Mouse (Mus musculus) heart, embryonic 14.5 days (tissue): Measurements from ENCODE around the gene 4933411K16Rik. TPM values are rescaled to one million over a fixed set of nuclear protein-coding genes. Genes with fewer than 3 reads are reported as not detected.

Experiments
- ATAC-seq: fragments of 200-750 bp; cut with Nextera tagmentation; 2 replicates; pipeline ENCODE4 v1.8.0; 2017; ENCODE audit warnings: low read depth, moderate TSS enrichment; ENCODE audit not compliant: insufficient number of reproducible peaks, insufficient read depth, low FRiP score
- H3K27ac ChIP-seq, 2 experiments: fragments of 200-500 bp in 1 of 2; fragments of 300-500 bp in 1 of 2; sonication (generic) in 1 of 2; replicated peaks in 1 of 2; 2 replicates each; pipeline ENCODE4 v1.5.1; 2012 to 2014; ENCODE audit warnings: low read depth in 2 of 2, low read length in 2 of 2, control low read depth in 1 of 2, mild to moderate bottlenecking in 1 of 2, mixed read lengths in 1 of 2; ENCODE audit not compliant: control insufficient read depth in 1 of 2, insufficient read depth in 1 of 2
- H3K27me3 ChIP-seq: fragments of 300-500 bp; sonication (generic); 2 replicates; pipeline ENCODE4 v1.6.1; 2014; ENCODE audit warnings: mild to moderate bottlenecking, low read length, control low read depth; ENCODE audit not compliant: control insufficient read depth, insufficient read depth
- H3K36me3 ChIP-seq: fragments of 300-500 bp; sonication (generic); 2 replicates; pipeline ENCODE4 v1.6.1; 2014; ENCODE audit warnings: mild to moderate bottlenecking, control low read depth, low read length, mixed read lengths; ENCODE audit not compliant: control insufficient read depth, insufficient read depth
- H3K4me1 ChIP-seq, 2 experiments: fragments of 200-500 bp in 1 of 2; fragments of 300-500 bp in 1 of 2; sonication (generic) in 1 of 2; 2 replicates each; pipeline ENCODE4 v1.6.1; 2012 to 2014; ENCODE audit warnings: low read length in 2 of 2, control low read depth in 1 of 2, mixed read lengths in 1 of 2; ENCODE audit not compliant: control insufficient read depth in 2 of 2, insufficient read depth in 2 of 2
- H3K4me2 ChIP-seq: fragments of 300-500 bp; sonication (generic); 2 replicates; pipeline ENCODE4 v1.6.1; 2014; ENCODE audit warnings: mild to moderate bottlenecking, low read length
- H3K4me3 ChIP-seq, 2 experiments: fragments of 200-500 bp in 1 of 2; fragments of 300-500 bp in 1 of 2; sonication (generic) in 1 of 2; 2 replicates each; pipeline ENCODE4 v1.5.1; 2012 to 2014; ENCODE audit warnings: low read length in 2 of 2, mild to moderate bottlenecking in 2 of 2, control low read depth in 1 of 2, low read depth in 1 of 2, moderate library complexity in 1 of 2; ENCODE audit not compliant: control insufficient read depth in 1 of 2, insufficient read depth in 1 of 2
- H3K9ac ChIP-seq: fragments of 300-500 bp; sonication (generic); 2 replicates; pipeline ENCODE4 v1.6.1; 2014; ENCODE audit warnings: mild to moderate bottlenecking, low read length
- H3K9me3 ChIP-seq: fragments of 300-500 bp; sonication (generic); 2 replicates; pipeline ENCODE4 v1.6.1; 2016; ENCODE audit warnings: low read length, control low read depth; ENCODE audit not compliant: control insufficient read depth
- WGBS: fragments of 180-500 bp; shearing (Covaris S2); extraction: QIAGEN DNeasy Blood & Tissue Kit; methylation state at CpG from one replicate; pipeline ENCODE4 v1.1.7; 2014; 5-methylcytosine and 5-hydroxymethylcytosine counted together
- polyA plus RNA-seq: library from polyadenylated mRNA; unstranded; fragments of >200 nt; fragmentation: Nextera tagmentation; extraction: Ambion mirVana; gene quantifications from 2 replicates; pipeline ENCODE4 v1.2.1, GENCODE M21; 2014

4933411K16Rik gene
- polyA plus RNA-seq, 1 experiment from 2014 or later, result not detected

- no peak for ATAC-seq
- H3K27me3 ChIP-seq, result no peaks in the 10 kb centered on the region
- no peak overlapping the region for H3K4me2 ChIP-seq
- peaks cover 20 to 22% of the 10 kb centered on the region in 2 experiments for H3K4me1 ChIP-seq
- WGBS, result 89% methylated on average over 3 of the region's 3 CpGs
- H3K9ac ChIP-seq, result no peak overlapping the region
- H3K36me3 ChIP-seq, result no peaks in the 10 kb centered on the region
- H3K27ac ChIP-seq, result no peak overlapping the region
- no peaks in the 10 kb centered on the region for H3K9me3 ChIP-seq
- H3K4me3 ChIP-seq, result no peak overlapping the region
These were observed 37.7 kb upstream of the 4933411K16Rik start for GRCm38 (mm10) chr19:42014231-42014825.

DNA sequence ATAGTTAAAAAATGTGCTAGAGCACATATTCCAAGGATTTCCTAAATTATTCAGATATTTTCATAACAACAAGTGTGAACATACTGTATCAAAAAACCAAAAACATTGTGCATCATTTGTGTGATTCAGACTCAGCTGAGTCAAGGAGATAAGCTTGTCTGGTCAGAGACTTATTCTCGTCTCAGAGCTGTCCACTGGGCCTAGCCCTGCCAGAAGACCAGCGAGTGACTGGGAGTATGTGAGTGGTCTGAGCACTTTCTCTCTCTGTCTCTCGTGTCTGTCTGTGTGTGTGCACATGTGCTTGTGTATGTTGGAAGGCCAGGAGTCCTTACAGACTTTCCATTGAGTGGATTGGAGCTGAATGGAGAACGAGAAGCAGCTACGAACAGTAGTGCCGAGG lies 37.0 kb upstream of the 4933411K16Rik start:
- Histone ChIP-seq H3K9ac (no peak overlapping the region), H3K4me1 (peaks cover 20 to 22% of the 10 kb centered on the region in 2 experiments), H3K27ac (no peak overlapping the region), H3K4me2 (no peak overlapping the region), H3K4me3 (no peak overlapping the region), H3K36me3 (no peaks in the 10 kb centered on the region), H3K9me3 (no peaks in the 10 kb centered on the region), H3K27me3 (no peaks in the 10 kb centered on the region)
- WGBS, result 78% methylated on average over 6 of the region's 6 CpGs
- ATAC-seq, result no peak

GRCm38 (mm10) chr19:42016251-42016650 lies 35.8 kb upstream of the 4933411K16Rik start:
- Histone ChIP-seq H3K27ac (peak overlapping the region; percentile 8 to 88; a peak in 2 of 4 replicates), H3K9ac (peak overlapping the region; percentile 32; the same call in 1 of the 2 replicates), H3K27me3 (no peaks in the 10 kb centered on the region), H3K9me3 (no peaks in the 10 kb centered on the region), H3K4me3 (no peak overlapping the region), H3K36me3 (no peaks in the 10 kb centered on the region), H3K4me2 (no peak overlapping the region), H3K4me1 (peaks cover 22% of the 10 kb centered on the region in 2 experiments)
- no peak for ATAC-seq
- 76% methylated on average over 4 of the region's 4 CpGs for WGBS

- Histone ChIP-seq H3K4me3 (no peak overlapping the region), H3K4me1 (peaks cover 25 to 28% of the 10 kb centered on the region in 2 experiments), H3K27me3 (no peaks in the 10 kb centered on the region), H3K9ac (no peak overlapping the region), H3K27ac (peak overlapping the region; percentile 82 to 88), H3K36me3 (no peaks in the 10 kb centered on the region), H3K4me2 (no peak overlapping the region), H3K9me3 (no peaks in the 10 kb centered on the region)
- ATAC-seq, result no peak
- WGBS, result 68% methylated on average over 5 of the region's 5 CpGs
These were observed 35.2 kb upstream of the 4933411K16Rik start for GRCm38 (mm10) chr19:42016840-42017239.

DNA sequence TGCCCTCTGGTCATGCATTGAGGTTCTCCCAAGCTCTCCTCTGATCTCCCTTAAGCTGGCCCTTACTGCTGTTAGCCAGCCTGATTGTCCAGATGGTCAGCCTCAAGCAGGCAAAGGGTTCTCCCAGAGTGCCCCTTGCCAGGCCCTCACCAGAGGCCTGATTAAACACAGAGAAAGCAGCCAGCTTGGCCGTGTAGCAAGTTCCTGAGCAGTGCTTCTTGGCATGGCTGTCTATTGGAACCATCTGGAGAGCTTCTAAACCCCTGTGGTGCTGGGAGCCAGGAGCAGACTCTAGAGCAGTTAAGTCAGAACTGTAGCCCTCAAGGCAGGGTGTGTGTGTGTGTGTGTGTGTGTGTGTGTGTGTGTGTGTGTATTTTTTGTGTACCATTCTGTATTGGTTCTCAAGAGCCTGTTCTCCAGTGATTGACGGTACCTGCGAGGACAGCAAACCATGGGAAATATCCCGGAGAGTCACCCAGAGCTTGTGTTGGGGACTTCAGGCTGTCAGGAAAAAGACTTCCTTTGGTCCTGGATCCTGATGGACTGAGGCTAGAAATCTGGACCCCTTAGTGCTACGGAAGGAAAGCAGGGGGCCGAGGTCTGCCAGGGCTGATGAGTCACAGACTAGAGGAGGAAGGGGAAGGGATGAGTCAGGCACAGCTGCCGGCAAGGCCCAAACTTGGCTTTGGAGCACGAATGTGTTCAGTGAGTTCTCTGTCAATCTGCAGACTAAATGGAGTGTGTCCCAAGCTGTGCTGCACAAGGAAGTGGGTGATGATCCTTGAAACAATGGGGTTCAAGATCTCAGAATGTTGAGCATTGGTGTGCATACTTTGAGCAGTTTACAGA lies 34.4 kb upstream of the 4933411K16Rik start:
- Histone ChIP-seq H3K9me3 (no peaks in the 10 kb centered on the region), H3K27me3 (no peaks in the 10 kb centered on the region), H3K9ac (no peak overlapping the region), H3K4me1 (peaks cover 32 to 34% of the 10 kb centered on the region in 2 experiments), H3K27ac (peak overlapping the region; percentile 82 to 88), H3K4me2 (peak overlapping the region; percentile 16), H3K36me3 (no peaks in the 10 kb centered on the region), H3K4me3 (no peak overlapping the region)
- WGBS, result 45% methylated on average over 8 of the region's 8 CpGs
- ATAC-seq, result peak; percentile 32

DNA sequence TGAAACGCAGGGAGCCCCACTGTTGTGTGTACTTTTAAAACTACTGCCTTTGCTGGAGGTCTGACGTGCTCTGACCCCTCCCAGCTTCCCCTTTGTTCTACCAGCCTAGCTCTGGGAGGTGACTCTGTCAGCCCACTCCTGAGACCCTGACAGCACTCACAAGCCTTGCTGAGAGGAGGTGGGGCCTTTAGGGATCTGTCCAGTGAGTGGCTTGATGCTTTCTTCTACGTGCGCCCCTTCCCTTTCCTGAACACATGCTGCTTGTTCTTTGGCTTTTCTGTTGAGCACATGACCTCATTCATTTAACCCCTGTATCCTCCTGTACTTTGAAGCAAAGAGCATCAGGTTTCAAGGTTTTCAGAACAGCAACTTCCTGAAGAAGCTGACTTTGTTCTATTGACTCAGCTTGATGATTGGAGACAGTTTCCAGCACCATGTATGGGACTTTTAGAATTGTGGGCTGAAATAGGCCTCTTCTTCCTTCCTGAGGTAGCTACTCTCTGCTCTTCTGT lies 33.0 kb upstream of the 4933411K16Rik start:
- Histone ChIP-seq H3K27me3 (no peaks in the 10 kb centered on the region), H3K4me3 (no peak overlapping the region), H3K27ac (peak overlapping the region; percentile 82 to 88), H3K36me3 (no peaks in the 10 kb centered on the region), H3K9ac (no peak overlapping the region), H3K4me1 (peaks cover 32 to 34% of the 10 kb centered on the region in 2 experiments), H3K4me2 (no peak overlapping the region), H3K9me3 (no peaks in the 10 kb centered on the region)
- WGBS, result 38% methylated on average over 4 of the region's 4 CpGs
- ATAC-seq, result 0 out of 2 replicates have a peak, but pooled peaks have one; percentile 10

- WGBS, result 67% methylated on average over 10 of the region's 10 CpGs
- Histone ChIP-seq H3K27ac (peak overlapping the region; percentile 25 to 69), H3K9me3 (no peaks in the 10 kb centered on the region), H3K4me1 (peaks cover 29 to 32% of the 10 kb centered on the region in 2 experiments), H3K4me2 (no peak overlapping the region), H3K4me3 (no peak overlapping the region), H3K9ac (0 out of 2 replicates have a peak overlapping the region, but pooled peaks have one; percentile 36), H3K36me3 (no peaks in the 10 kb centered on the region), H3K27me3 (no peaks in the 10 kb centered on the region)
- ATAC-seq, result peak; percentile 32; the same call in 1 of the 2 replicates
These were observed 30.1 kb upstream of the 4933411K16Rik start for GRCm38 (mm10) chr19:42021681-42022541.
